Mouse (Mus musculus) G1E (cell line): ENCODE measurements around the gene H2-DMb1.

Experiments used
- CTCF ChIP-seq: IDR thresholded peaks from 2 replicates; pipeline ENCODE4 v1.5.1; 2012; ENCODE audit warnings: low read depth, low read length, inconsistent platforms, mixed read lengths
- TAL1 ChIP-seq: conservative IDR thresholded peaks from 2 replicates; pipeline ENCODE4 v1.6.1; 2012; ENCODE audit warnings: low read depth, low read length, inconsistent platforms, mixed read lengths

DNA sequence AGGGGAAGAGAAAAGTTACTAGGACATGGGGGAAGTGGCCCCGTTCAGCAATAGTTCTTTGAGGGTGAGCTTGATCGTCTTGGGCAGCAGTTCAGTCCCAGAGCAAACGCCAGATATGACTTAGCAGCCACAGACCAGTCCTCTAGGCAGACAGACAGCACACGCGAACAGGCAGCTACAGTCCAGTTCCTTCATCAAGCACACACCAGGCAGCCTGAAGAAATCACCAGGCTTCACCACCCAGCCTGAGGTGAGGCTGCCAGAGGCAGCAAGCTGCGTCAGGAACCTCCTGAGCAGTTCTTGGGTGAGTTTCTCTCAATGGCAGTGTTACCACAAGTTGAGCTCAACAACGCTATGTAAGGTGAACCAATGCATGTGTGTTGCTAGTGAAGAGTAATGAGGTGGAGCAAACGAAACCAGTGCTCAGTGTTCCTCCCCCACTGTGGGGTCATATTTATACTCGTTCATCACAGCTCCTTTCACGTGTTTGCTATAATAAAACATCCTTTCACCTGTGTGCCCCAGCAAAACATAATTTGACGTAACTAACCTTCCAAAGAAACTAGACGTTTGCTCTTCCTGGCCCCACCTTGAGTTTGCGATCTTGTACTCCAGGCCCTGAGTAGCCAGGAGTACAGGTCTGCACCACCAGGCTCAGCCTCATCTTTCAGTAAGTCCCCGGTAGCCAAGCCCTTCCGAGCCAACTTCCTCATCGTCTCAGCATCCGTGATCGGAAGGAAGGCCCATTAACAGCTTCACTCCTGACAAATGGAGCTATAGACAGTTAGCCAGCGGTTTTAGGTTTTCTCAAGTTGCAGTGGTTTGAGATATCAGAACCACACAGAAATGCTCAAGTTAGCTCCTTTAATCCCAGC is 22.6 kb upstream of the H2-DMb1 start:
- TF ChIP-seq CTCF (no peak), TAL1 (no peak)
